Mouse (Mus musculus) heart, embryonic 13.5 days (tissue): ENCODE measurements around the gene Rnd1. TPM values are rescaled to one million over a fixed set of nuclear protein-coding genes. Genes with fewer than 3 reads are reported as not detected.
A peak's percentile ranks its signal among the peaks of the same experiment; 100 is the strongest.

Experiments
- ATAC-seq: fragments of 200-750 bp; cut with Nextera tagmentation; 2 replicates; pipeline ENCODE4 v1.8.0; 2017; ENCODE audit warnings: moderate TSS enrichment; ENCODE audit not compliant: insufficient number of reproducible peaks, low FRiP score, low TSS enrichment; ENCODE audit errors: extremely low read depth
- H3K27ac ChIP-seq: fragments of 300-500 bp; sonication (generic); replicated peaks from 2 replicates; pipeline ENCODE4 v1.5.1; 2015; ENCODE audit warnings: moderate library complexity, mild to moderate bottlenecking, inconsistent platforms
- H3K27me3 ChIP-seq: fragments of 300-500 bp; sonication (generic); replicated peaks from 2 replicates; pipeline ENCODE4 v1.6.1; 2015; ENCODE audit warnings: mild to moderate bottlenecking, inconsistent platforms
- H3K36me3 ChIP-seq: fragments of 300-500 bp; sonication (generic); 2 replicates; pipeline ENCODE4 v1.6.1; 2015; ENCODE audit warnings: mild to moderate bottlenecking, inconsistent platforms
- H3K4me1 ChIP-seq: fragments of 300-500 bp; sonication (generic); 2 replicates; pipeline ENCODE4 v1.6.1; 2015; ENCODE audit warnings: inconsistent platforms
- H3K4me2 ChIP-seq: fragments of 300-500 bp; sonication (generic); 2 replicates; pipeline ENCODE4 v1.6.1; 2015; ENCODE audit warnings: inconsistent platforms, mild to moderate bottlenecking, moderate library complexity
- H3K4me3 ChIP-seq: fragments of 300-500 bp; sonication (generic); 2 replicates; pipeline ENCODE4 v1.5.1; 2015; ENCODE audit warnings: moderate library complexity, mild to moderate bottlenecking, inconsistent platforms
- H3K9ac ChIP-seq: fragments of 300-500 bp; sonication (generic); 2 replicates; pipeline ENCODE4 v1.6.1; 2015; ENCODE audit warnings: inconsistent platforms, mild to moderate bottlenecking, moderate library complexity
- H3K9me3 ChIP-seq: fragments of 300-500 bp; sonication (generic); 2 replicates; pipeline ENCODE4 v1.6.1; 2016; ENCODE audit warnings: inconsistent platforms
- WGBS: fragments of 180-500 bp; shearing (Covaris S2); methylation state at CpG from one replicate; pipeline ENCODE4 v1.1.7; 2015; ENCODE audit warnings: mixed read lengths; 5-methylcytosine and 5-hydroxymethylcytosine counted together
- polyA plus RNA-seq: library from polyadenylated mRNA; unstranded; fragments of >200 nt; fragmentation: Nextera tagmentation; extraction: Ambion mirVana; gene quantifications from 2 replicates; pipeline ENCODE4 v1.2.1, GENCODE M21; 2015

Rnd1 gene
- polyA plus RNA-seq, 1 experiment from 2014 or later, result 1.3 TPM

DNA sequence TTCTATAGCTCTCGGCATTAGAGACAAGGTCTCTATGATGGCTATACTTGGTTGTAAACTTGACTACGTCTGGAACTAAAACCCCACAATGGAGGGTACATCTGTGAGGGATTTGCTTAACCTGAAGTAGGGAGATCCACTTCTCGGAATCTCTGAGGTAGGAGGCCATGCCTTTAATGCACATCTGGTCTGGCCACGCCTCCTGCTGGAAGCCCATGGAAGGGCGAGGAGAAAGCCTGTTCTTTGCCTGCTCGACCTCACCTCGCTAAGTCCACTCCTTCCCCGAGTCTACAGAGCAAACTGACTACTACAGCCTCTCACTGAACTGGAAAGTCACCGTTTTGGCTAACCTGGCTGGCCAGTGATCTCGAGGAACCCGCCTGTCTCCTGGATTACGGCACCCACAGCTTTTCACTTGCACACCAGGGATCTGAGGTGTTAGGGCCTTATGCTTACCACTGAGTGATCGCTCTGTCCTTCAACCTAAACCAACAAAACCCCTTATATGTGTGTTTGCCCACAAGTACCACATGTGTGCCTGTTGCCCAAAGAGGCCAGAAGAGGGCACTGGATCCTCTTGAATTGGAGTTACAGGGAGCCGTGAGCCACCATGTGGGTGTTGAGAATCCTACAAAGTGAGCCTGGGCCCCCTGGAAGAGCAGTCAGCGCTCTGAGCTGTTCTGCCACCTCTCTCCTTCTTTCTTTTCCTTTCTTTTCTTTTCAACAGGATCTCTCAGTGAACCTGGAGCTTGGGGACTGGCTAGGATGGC lies 20.1 kb downstream of the Rnd1 start:
- Histone ChIP-seq H3K27ac (no peak overlapping the region), H3K4me1 (peaks cover 11% of the 10 kb centered on the region), H3K27me3 (no peaks in the 10 kb centered on the region), H3K9me3 (no peaks in the 10 kb centered on the region), H3K36me3 (peaks cover 86% of the 10 kb centered on the region), H3K4me3 (no peak overlapping the region), H3K4me2 (no peak overlapping the region), H3K9ac (no peak overlapping the region)
- 83% methylated on average over 15 of the region's 15 CpGs for WGBS
- no peak for ATAC-seq

DNA sequence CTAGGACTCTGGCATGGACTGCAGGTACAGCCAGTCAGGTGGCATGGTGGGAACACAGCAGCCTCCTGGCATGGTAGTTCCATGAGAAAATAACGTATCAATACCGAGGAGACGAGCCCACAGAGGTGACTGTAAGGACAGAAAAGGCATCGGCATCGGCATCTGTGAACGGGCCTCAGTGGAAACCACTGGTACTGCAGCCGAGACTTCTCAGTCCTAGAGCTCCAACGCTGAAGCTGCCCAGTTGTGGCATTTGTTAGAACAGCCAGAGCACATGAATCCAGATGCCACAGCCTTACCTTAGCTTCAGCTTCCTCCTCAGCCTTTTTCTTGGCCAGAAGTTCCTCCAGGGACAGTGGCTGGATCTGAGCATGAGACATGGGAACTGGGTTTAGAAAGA lies 25.1 kb downstream of the Rnd1 start:
- Histone ChIP-seq H3K4me2 (no peak overlapping the region), H3K27me3 (no peaks in the 10 kb centered on the region), H3K4me1 (no peaks in the 10 kb centered on the region), H3K9ac (no peak overlapping the region), H3K9me3 (no peaks in the 10 kb centered on the region), H3K27ac (no peak overlapping the region), H3K4me3 (no peak overlapping the region), H3K36me3 (peaks cover 100% of the 10 kb centered on the region)
- 90% methylated on average over 8 of the region's 8 CpGs for WGBS
- no peak for ATAC-seq

DNA sequence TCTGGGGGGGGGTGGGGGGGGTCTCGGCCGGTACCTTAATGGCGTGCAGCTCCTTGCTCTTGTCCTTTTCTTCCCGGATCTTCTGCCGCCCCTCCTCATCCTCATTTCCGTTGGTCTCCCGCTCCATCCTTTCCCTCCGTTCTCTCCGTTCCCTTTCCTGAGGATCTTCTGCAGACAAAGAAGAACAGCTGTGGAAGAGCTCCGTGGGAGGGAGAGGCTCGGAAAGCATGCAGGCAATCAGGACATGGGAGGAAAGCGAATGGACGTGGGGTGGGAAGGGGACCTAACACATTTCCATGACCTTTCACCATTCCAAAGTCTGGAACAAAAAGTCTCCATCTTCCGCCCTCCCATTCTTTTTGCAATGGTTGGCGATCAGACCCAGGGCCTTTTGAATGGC lies 25.8 kb downstream of the Rnd1 start:
- H3K27me3 ChIP-seq, result no peaks in the 10 kb centered on the region
- no peaks in the 10 kb centered on the region for H3K9me3 ChIP-seq
- peaks cover 100% of the 10 kb centered on the region for H3K36me3 ChIP-seq
- no peak overlapping the region for H3K9ac ChIP-seq
- ATAC-seq, result no peak
- 92% methylated on average over 15 of the region's 15 CpGs for WGBS
- H3K4me2 ChIP-seq, result no peak overlapping the region
- no peak overlapping the region for H3K27ac ChIP-seq
- no peak overlapping the region for H3K4me3 ChIP-seq
- H3K4me1 ChIP-seq, result no peaks in the 10 kb centered on the region

DNA sequence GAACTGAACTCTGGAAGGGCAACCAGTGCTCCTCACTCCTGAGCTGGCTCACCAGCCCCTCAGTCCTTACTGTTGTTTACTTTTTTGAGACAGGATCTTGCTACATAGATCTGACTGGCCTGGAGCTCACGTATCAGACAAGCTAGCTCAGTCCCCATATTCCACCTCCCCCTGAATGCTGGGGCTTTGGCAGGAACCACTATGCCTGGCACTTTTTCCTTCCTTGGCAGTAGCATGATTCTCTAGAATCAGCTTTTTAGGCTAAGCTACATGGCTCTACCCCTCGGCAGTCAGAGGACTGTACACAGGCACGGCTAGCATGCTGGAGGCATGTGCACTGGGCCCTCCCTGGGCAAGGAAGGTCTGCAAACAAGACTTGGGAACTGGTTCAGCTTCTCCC lies 29.2 kb downstream of the Rnd1 start:
- Histone ChIP-seq H3K4me3 (no peak overlapping the region), H3K4me2 (no peak overlapping the region), H3K9ac (no peak overlapping the region), H3K27ac (no peak overlapping the region), H3K27me3 (no peaks in the 10 kb centered on the region), H3K36me3 (peaks cover 100% of the 10 kb centered on the region), H3K9me3 (no peaks in the 10 kb centered on the region), H3K4me1 (no peaks in the 10 kb centered on the region)
- WGBS, result 95% methylated on average over 3 of the region's 3 CpGs
- ATAC-seq, result no peak

GRCm38 (mm10) chr15:98647308-98647707 lies 30.0 kb downstream of the Rnd1 start:
- Histone ChIP-seq H3K36me3 (peaks cover 100% of the 10 kb centered on the region), H3K4me1 (no peaks in the 10 kb centered on the region), H3K4me3 (no peak overlapping the region), H3K27ac (no peak overlapping the region), H3K27me3 (no peaks in the 10 kb centered on the region), H3K9me3 (no peaks in the 10 kb centered on the region), H3K9ac (no peak overlapping the region), H3K4me2 (no peak overlapping the region)
- WGBS, result 90% methylated on average over 10 of the region's 10 CpGs
- no peak for ATAC-seq

DNA sequence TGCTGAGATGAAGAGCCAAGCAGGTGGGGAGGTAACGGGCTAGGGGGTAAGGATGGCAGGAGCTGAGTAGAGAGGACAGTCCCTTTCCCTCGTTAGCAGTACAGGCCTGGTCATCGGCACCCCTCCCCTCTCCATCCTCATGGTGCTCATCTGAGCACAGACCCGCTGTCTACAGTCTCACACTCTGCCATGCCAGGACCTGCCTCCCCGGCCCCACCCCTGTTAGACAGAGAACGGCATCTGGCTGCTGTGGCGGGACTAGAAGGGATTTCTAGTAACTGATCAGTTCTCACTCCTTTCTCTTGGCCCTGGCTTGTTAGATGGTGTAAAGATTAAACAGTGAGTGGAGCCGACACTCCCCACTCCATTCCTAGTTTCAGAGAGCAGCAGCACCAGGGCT lies 30.5 kb downstream of the Rnd1 start:
- ATAC-seq, result no peak
- H3K27me3 ChIP-seq, result no peaks in the 10 kb centered on the region

DNA sequence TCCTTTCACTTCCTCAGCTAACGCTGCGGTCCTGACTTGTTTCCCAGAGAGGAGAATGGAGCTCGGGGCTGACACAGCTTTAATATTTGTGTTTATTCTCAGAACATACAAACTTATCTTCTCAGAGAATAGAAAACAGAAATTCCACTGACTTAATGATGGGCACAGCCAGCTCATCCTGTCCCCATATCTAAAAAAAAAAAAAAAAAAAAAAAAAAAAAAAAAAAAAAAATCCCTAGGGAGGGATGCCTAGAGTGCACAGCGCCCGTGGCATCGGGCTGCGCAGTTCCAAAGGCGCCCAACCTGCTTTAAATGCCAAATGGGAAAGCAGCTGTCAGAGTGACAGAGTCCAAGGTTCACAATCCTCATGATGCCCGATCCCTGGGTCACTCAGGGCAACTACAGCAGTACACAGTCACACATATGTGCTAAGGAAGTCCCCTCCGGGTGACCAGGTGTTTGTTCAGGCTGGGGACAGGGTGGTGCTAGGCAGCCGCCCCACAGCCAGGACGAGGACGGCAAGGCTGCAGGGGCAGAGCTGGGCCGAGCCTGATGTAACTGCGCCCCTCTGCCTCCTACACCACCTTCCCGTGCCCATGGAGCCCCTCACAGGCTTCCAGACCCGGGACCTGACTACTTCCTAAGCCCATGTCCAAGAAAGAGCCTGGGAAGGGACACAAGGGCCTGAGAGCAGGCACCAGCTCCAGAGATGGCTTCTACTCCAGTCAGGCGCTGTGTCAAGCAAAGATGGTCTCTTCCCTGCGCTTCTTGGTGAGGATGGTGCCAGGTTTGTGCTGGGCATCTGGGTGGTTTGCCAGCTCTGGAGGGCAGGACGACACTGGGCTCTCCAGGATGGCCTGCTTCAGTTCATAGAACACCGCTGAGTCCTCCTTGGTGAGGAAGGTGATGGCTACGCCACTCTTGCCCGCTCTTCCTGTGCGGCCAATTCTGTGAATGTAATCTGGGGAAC lies 31.9 kb downstream of the Rnd1 start:
- no peak overlapping the region for H3K27ac ChIP-seq
- peaks cover 96% of the 10 kb centered on the region for H3K36me3 ChIP-seq
- H3K27me3 ChIP-seq, result no peaks in the 10 kb centered on the region
- no peak overlapping the region for H3K4me3 ChIP-seq
- H3K9me3 ChIP-seq, result no peaks in the 10 kb centered on the region
- H3K9ac ChIP-seq, result no peak overlapping the region
- no peak overlapping the region for H3K4me2 ChIP-seq
- no peaks in the 10 kb centered on the region for H3K4me1 ChIP-seq
- ATAC-seq, result no peak
- 88% methylated on average over 24 of the region's 24 CpGs for WGBS

More for the DNA sequence above, 30.5 kb downstream of the Rnd1 start:
- H3K27ac ChIP-seq, result no peak overlapping the region
- peaks cover 100% of the 10 kb centered on the region for H3K36me3 ChIP-seq
- no peak overlapping the region for H3K4me3 ChIP-seq
- no peak overlapping the region for H3K9ac ChIP-seq
- H3K4me2 ChIP-seq, result no peak overlapping the region
- H3K4me1 ChIP-seq, result no peaks in the 10 kb centered on the region
- no peaks in the 10 kb centered on the region for H3K9me3 ChIP-seq
- WGBS, result 67% methylated on average over 8 of the region's 8 CpGs

DNA sequence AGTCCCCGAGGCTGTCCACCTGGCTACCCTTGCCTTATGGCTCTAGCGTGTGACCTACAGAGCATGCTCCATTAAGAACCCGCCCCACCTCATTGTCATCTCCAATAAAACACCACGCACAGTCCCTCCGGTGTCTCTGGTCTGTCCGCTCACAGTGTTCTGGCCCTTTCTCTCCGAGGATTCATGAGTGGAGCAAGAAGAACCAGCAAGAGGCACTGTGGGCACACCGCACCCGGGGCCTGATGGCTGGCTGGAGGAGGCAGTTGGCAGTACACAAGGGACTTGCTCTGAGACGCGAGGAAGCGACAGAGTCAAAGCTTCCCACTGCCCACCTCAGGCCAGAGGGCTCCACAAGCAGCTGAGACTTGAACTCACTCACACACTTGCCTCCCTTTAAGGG lies 32.9 kb downstream of the Rnd1 start:
- H3K27me3 ChIP-seq, result peaks cover 2% of the 10 kb centered on the region; the same call in 1 of the 2 replicates
- H3K4me3 ChIP-seq, result no peak overlapping the region
- WGBS, result 86% methylated on average over 12 of the region's 12 CpGs
- no peak overlapping the region for H3K27ac ChIP-seq
- peaks cover 89% of the 10 kb centered on the region for H3K36me3 ChIP-seq
- no peak overlapping the region for H3K9ac ChIP-seq
- no peak for ATAC-seq
- H3K4me2 ChIP-seq, result no peak overlapping the region
- H3K4me1 ChIP-seq, result no peaks in the 10 kb centered on the region
- H3K9me3 ChIP-seq, result no peaks in the 10 kb centered on the region

- H3K4me2 ChIP-seq, result no peak overlapping the region
- H3K36me3 ChIP-seq, result peaks cover 47% of the 10 kb centered on the region
- no peak for ATAC-seq
- no peak overlapping the region for H3K27ac ChIP-seq
- no peak overlapping the region for H3K4me3 ChIP-seq
- peaks cover 16% of the 10 kb centered on the region for H3K4me1 ChIP-seq
- H3K9ac ChIP-seq, result 0 out of 2 replicates have a peak overlapping the region, but pooled peaks have one; percentile 21
- 34% methylated on average over 8 of the region's 8 CpGs for WGBS
- no peaks in the 10 kb centered on the region for H3K9me3 ChIP-seq
- peaks cover 34% of the 10 kb centered on the region for H3K27me3 ChIP-seq
Measured at GRCm38 (mm10) chr15:98640157-98640556, 37.1 kb downstream of the Rnd1 start.

- 52% methylated on average over 3 of the region's 3 CpGs for WGBS
- H3K27me3 ChIP-seq, result peaks cover 60% of the 10 kb centered on the region
- H3K27ac ChIP-seq, result no peak overlapping the region
Measured at GRCm38 (mm10) chr15:98637155-98637554, 40.1 kb downstream of the Rnd1 start.

GRCm38 (mm10) chr15:98636517-98636916 lies 40.7 kb downstream of the Rnd1 start:
- peaks cover 46% of the 10 kb centered on the region for H3K4me1 ChIP-seq
- peaks cover 66% of the 10 kb centered on the region for H3K27me3 ChIP-seq
- H3K4me3 ChIP-seq, result no peak overlapping the region
- peak overlapping the region; percentile 85 for H3K9ac ChIP-seq
- no peak for ATAC-seq
- H3K27ac ChIP-seq, result no peak overlapping the region
- no peaks in the 10 kb centered on the region for H3K9me3 ChIP-seq
- H3K4me2 ChIP-seq, result peak overlapping the region; percentile 93; the same call in 1 of the 2 replicates
- peaks cover 10% of the 10 kb centered on the region for H3K36me3 ChIP-seq
- WGBS, result 47% methylated on average over 5 of the region's 5 CpGs

More at GRCm38 (mm10) chr15:98637155-98637554, 40.1 kb downstream of the Rnd1 start:
- Histone ChIP-seq H3K9me3 (no peaks in the 10 kb centered on the region), H3K36me3 (peaks cover 17% of the 10 kb centered on the region), H3K9ac (no peak overlapping the region), H3K4me1 (peaks cover 40% of the 10 kb centered on the region), H3K4me2 (no peak overlapping the region), H3K4me3 (no peak overlapping the region)
- ATAC-seq, result no peak
